Mouse (Mus musculus) regulatory T cell (primary cell): ENCODE measurements at regions not wholly inside any gene's neighbourhood (a gene's known extent, or its start where the extent isn't known, plus 50 kb on each side); places are given as distances from the start of the nearest gene placed in this dataset.

ENCODE experiments used
- in situ Hi-C: fragments of 300-600 bp; cut with MboI, MseI; formaldehyde crosslinking; loops from one replicate; pipeline ENCODE4 v1.15.1; 2025; ENCODE audit warnings: high pct_unique_total_duplicates

DNA sequence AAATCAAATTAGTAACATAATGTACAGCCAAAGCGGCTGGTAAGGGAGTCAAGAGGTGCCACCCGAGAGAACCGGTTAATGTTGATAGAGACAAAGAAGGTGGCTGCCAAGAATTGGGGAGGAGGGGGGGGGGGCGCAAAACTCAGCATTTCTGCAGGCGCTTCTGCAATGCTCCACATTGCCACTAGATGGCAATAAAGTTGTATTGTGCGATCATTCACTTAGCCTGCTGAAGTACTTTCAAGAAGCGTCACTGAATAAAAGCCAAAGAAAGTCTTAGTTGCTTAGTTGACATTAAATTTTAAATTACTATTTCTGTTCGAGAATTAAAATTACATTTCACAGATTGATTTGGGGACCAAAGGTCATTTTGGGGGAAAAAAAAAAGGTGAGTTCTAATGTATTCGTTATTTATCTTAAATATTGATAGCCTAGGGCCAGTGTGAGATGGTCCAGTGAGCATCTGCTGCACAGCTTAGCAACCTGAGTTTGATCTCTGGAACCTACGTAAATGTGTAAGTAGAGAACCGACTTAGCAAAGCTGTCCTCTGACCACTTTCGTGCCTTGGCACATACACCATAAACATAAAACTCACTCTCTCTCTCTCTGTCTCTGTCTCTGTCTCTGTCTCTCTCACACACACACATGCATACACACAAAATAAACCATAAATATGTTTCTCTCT, 186.6 kb upstream of the Jmjd1c start:
- in situ Hi-C loops, result loop anchor here (10.0 kb wide), 1 partner anchor 305 kb away; no protein-coding TSS in a partner anchor

DNA sequence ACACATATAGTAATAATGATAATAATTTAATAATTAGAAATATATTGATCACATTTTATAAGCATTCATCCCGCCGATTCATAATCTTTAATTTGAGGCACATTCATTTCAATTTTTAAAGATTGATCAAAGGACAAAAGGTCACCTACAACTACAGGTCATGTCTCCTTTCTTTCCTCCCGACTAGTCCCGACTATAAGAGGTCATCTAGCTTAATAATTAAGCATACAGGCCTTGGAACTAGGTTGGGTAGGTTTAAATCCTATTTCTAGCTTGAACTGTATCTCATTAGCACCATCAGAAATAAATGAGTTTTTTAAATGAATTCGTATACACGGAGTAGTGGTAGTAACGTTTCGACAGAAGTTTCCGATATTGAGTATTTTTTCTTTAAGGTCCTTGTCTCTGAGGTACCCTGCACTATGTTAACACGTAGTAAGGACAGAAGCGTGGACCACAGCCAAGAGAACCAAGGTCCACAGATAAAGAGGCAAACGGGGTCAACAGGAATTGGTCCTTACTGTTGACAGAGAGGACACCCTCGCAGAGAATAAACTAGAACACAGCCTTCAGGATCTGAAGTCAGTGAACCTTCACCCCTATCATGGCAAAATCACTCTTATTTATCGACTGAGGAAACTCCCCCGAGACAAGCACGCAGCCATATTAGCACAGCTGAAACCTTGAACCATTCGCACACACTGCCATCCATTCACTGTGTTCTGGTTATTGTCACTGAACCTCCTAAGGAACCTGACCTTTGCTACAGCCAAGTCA, 185.8 kb upstream of the Jmjd1c start:
- in situ Hi-C loops, result loop anchor here (5.0 to 10.0 kb wide), 4 partner anchors 42 to 305 kb away; no protein-coding TSS in a partner anchor

DNA sequence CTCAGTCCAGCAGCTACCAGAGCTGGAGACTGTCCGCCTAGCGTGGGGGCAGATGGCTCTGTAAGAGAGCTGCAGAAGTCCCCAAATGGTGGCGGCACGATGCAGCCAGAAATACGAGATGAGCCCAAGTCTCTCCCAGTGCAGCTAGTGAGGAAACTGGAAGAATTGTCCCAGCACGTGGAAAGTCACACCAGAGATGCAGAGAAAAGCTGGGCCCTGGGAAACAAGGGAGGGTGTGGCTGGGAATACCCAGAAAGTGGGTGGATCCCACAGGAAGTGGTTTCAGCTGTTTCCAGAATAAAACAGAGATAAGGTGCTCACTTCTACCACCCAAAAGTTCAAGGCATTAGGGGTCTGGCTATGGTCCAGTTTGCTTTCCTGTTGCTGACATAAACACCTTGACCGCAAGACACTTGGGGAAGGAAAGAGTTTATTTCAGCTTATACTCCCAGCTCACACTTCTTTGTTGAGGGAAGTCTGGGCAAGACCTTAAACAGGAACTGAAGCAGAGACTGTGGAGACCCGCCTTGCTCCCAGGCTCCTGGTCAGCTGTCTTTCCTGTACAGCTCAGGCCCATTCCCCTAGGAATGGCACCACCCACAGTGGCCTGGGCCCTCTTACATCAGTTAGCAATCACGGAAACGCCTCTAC, 184.5 kb upstream of the Jmjd1c start:
- in situ Hi-C loops, result loop anchor here (5.0 kb wide), 3 partner anchors 41 to 181 kb away; no protein-coding TSS in a partner anchor

DNA sequence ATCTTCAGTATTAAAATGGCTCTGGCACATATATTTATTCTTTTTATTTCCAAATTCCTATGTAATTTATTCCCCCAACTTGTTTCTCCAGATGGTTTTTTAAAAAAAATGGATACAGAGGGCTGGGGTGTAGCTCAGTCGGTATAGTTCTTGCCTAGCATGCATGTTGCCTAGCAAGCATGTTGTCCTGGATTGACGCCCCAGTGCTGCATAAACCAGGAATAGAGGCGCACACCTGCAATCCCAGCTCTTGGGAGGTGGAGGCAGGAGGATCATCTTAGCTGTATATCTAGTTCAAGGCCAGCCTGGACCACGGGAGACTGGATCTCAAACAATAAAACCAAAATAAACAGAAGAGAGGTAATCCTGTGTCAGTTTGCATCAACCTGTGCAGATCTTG, 183.5 kb upstream of the Jmjd1c start:
- in situ Hi-C loops, result loop anchor here (5.0 kb wide), 3 partner anchors 40 to 180 kb away; no protein-coding TSS in a partner anchor

DNA sequence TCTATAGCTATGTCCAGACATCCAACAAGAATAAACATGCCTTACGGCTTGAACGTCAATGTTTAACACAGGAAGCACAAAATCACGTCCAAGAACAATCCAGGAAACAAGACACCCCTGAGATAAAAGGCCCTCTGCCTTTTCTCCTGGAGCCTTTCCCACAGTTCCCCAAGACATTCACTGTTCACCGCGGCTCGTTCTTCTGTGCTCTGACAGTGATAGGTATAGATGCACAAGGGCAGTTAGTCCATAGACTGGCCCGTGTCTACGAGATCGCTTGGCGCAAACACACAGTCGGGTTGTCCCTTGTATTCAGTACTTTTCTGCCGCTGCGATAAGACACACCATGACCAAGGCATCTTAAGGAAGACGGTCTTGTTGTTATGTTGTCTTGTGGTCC, 182.7 kb upstream of the Jmjd1c start:
- in situ Hi-C loops, result loop anchor here (5.0 kb wide), 3 partner anchors 39 to 179 kb away; no protein-coding TSS in a partner anchor

DNA sequence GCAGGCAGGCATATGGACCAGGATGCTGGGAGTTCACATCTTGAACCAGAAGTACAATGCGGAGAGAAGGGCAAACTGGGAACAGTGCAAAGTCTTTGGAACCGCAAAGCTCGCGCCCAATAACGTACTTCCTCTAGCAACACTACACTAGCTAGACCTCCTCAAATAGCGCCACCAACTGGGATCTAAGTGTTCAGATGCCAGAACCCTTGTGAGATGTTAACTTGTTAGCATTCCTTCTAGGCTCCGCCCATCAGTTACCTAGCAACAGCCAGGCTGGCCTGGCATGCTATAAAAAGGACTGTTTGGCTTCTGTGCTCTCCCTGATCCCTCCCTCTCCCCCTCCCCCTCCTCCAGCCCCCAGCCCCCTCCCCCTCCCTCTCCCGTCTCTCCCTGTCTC, 182.3 kb upstream of the Jmjd1c start:
- in situ Hi-C loops, result loop anchor here (5.0 kb wide), 3 partner anchors 39 to 179 kb away; no protein-coding TSS in a partner anchor

DNA sequence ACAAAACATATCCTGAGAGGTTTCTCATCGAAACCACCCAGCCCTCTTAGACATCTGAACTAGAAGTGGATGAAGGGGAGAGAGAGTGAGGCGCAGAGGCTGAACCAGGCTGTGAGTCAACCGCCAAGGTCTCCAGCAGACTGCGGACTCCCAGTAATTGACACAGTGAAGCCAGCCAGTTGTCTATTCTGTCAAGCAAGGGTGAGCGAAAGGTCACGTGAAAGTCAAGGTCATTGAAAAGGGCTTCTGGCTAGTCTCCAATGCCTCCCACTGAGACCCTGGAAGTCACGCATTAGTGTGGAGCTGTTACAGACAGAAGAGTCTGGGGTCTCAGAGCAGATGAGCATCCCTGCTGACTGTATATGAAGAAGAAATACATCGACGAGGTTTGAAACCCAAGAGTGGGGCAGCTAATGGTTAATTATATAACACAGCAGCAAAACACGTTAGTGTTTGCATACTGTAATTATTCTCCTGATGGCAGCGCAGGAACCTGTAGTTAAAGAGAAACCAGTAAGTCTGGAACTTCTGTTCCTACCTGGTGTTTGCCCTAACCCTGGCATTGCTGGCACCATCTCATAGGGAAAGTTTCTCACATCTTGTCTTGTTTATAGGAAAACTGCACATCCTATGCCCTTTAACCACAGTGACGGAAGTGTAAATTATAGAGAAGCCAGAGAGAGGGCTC, 181.5 kb upstream of the Jmjd1c start:
- in situ Hi-C loops, result loop anchor here (5.0 kb wide), 3 partner anchors 38 to 178 kb away; no protein-coding TSS in a partner anchor

DNA sequence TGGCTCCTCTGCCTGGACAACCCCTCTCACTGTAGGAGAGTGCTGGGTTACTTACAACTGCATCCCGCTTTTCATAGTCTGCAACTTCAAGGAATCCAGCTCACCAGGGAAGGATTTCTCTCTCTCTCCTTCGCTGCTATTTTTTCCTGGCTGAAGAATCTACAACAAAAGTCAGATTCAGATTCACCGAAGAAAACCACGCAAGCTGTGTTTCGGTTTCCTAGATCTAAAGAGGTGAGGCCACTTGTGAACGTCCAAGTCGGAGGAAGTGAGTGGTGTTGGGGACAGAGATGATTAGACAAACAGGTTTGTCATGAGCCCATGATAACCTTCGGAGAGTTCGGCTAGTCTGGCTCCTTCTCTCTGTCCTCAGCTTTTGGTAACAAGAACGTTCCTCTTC, 180.1 kb upstream of the Jmjd1c start:
- in situ Hi-C loops, result no loop called here

DNA sequence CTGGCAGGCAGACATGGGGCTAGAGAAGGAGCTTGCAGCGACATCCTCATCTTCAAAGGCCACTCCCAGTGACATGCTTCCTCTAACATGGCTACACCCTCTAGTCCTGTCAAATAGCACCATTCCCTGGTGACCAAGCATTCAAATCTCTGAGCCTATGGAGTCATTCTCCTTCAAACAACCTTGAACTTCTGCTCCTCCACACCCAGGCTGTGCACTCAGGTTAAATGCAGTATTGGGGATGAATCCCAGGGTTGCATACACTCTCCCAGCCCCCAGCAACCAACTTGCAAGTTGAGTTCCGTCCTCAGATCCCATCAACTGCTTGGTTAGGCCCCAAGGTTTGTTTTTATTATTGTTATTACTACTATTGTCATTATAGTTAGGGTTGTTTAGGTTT, 178.2 kb upstream of the Jmjd1c start:
- in situ Hi-C loops, result no loop called here

DNA sequence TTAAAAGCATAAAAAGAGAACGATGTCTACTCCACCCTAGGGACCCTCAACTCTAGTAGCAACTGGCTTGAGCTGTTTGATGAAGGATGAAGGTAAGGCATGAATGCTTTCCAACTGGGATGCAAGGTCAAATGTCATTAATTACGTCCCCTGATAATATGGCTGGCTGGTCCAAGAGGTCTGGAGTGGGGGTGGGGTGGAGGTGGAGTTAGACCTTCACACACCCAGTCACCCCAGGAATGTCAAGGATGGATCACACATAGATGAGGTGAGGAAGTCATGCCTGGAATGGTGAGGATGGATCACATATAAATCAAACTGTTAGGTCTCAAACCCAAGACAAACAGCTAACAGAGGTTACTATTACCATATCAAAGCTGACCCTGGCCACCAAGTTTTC, 177.2 kb upstream of the Jmjd1c start:
- in situ Hi-C loops, result no loop called here

DNA sequence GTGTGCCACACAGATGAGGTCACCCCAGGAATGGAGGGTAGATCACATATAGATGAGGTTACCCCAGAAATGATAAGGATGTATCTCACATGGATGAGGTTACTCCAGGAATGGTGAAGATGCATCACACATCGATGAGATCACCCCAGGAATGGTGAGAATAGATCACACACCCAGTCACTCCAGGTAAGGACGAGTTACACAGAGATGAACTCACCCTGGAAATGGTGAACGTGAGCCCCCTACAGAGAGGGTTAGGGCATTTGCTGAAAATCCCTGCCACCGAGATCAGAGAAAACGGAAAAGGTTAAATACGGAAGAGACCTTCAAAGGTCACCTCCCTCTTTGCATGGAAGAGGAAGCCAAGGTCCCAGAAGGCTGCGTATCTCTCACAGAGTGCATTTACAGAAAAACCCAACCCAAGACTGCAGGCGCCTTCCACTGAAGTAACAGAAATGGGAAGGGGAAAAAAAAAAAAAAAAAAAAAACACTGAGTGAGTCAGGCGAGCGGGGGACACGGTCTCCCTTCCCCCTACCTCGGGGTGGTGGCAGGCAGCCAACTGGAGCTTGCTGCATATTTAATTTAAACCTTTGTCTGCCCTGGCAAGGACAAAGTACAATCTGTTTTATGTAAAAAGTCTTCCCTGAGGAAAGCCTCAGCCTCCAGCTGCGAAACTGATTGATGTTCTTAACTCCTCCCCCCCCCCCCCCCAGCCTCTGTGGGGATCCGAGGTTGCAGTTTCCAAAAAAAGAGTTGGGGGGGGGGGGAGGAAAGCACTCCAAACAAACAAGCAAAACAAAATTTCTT, 175.8 kb upstream of the Jmjd1c start:
- in situ Hi-C loops, result no loop called here

DNA sequence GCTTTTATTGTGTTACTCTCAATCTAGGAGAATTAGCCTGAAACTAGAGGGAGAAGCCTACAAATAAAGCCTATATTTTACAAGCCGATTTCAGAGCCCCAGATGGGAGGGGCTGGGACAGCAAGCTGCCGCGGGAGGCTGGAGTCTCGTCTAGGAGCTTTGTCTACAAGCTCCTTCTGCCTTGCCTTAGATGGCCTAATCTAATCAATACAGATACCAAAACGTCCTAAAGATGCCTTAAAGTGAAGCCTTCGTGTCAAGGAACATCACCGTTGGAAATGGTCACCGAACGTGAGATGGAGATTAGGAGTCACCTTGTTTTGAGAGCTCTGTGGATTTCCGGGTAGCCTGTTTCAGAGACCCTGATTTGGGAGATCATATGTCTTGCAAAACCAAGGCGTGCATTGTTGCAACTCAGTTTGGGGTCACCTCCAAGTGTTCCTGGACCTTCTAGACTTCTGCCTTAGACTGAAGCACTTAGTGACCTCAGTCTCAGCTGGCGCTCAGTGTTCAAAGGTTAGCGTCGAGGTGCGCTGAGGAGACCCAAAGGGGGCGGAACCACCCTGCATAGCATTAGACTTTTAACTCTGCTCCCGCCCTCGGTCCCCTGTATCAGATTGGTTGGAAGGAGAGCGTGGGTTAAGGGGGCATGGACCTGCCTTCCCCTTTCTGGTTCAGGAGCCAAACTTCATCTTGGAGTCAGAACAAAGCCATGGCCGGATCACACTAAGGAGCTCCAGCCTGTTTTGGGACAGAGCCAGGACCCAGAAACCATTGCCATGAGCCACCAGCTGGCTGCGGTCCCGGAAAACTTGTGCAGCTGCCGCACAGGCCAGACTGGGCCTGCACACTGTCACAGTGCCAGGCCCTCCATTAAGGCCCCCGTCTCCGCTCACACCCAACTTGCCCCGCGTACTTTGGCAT, 174.9 kb upstream of the Jmjd1c start:
- in situ Hi-C loops, result no loop called here

DNA sequence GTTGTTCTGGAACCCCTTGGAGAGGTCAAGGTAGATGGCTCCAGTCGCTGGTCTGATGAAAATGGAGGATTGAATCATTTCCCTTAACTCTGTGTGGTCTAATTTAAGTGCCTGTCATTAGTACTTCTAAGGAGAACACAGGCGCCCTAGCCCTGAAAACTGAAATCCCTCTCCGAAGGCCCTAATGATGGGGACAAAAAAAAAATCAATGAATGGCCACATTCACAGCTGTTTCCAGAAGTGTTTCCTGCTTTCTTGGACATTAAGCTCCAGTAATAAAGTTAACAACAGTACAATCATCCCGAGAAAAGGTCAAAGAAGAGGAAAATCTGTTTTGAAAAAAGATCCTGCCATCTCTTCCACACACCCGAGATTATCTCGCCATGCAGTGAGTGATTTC, 174.1 kb upstream of the Jmjd1c start:
- in situ Hi-C loops, result no loop called here

DNA sequence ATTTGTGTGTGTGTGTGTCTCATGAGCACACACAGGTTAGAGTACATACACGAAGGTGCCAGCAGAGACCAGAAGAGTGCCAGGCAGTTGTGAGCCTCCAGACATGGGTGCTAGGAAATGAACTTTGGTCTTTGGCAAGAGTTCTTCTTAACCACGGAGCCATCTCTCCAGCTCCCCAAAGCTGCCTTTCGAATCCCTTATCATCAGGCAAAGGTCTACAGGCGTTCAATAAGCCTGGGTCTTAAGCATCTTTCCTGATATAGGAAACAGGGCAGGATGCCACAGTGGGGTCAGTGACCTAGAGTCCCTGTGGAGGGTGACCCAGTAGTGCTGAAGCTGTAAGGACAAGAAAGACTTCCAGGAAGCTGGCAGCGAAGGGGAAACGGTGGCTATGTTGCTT, 173.6 kb upstream of the Jmjd1c start:
- in situ Hi-C loops, result no loop called here

DNA sequence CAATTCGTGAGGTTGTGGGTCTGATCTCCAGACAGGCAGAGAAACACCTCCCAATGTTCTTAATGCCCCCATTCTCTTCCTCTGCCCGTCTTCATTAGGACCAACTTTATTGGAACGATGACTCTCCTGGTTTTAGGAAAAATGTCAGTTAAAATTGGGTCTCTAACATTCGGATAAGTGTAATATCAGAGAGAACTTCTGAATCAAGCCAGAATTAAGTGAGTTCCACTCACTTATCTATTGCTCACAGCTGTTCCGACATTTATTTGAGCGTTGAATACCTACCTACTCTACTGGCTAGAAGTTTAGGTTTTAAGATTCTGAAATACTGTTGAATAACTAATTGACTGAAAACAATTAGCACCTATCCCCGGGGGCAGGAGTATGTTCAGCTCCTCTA, 172.0 kb upstream of the Jmjd1c start:
- in situ Hi-C loops, result no loop called here

DNA sequence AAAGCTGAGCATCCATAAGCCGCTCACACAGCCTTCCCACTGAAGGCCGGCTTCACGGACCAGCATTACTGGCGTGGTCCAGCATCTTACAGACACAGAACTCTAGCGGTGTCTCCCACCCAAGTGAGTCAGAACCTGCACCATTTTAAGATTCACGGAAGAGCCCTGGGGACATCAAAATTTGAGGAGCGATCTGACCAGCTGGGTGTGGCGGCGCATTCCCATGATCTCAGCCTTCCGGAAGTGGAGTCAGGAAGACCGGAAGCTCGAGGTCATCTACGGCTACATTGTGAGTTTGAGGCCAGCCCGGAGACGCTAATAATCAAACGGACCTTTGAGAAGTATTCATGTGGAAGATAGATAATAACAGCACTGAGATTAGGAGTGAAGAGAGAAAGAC, 171.5 kb upstream of the Jmjd1c start:
- in situ Hi-C loops, result no loop called here

DNA sequence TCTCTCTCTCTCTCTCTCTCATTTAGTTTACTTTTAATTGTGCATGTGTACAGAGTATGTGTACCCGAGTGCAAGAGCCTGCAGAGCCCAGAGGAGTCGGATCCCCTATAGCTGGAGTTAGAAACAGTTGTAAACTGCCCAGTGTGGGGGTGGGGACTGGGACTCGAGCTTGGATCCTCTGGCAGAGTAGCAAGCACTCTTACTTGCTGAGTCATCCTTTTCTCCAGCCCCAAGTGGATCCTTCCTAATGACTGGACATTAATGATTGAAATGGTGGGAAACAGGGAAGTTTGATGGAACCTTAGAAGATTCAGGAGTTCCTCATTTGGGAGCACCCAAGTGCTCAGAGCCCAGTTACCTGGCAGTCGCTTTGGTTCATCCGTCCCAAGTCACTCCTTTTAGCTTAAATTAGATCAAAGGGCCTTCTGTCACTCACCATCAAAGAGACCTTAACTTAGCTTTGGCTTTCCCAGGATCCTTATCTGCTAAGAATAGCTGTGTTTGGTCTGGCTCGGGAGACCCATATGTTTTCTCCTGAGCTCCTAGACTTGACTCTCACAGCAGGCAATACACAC, 170.3 kb upstream of the Jmjd1c start:
- in situ Hi-C loops, result no loop called here

DNA sequence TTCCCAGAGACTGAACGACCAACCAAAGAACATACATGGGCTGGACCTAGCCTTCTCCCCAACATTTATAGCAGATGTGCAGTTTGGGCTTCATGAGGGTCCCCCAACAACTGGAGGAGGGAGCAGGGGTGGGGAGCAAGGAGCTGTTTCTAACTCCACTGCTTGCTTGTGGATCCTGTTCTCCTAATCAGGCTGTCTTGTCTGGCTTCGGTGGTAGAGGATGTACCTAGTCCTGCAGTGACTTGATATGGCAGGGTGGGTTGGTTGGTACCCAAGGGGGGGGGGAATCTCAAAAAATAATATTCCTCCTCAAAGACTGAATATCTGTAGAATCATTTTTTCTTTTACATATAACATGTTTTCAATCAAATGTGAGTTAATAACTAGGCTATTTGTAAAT, 168.3 kb upstream of the Jmjd1c start:
- in situ Hi-C loops, result no loop called here

DNA sequence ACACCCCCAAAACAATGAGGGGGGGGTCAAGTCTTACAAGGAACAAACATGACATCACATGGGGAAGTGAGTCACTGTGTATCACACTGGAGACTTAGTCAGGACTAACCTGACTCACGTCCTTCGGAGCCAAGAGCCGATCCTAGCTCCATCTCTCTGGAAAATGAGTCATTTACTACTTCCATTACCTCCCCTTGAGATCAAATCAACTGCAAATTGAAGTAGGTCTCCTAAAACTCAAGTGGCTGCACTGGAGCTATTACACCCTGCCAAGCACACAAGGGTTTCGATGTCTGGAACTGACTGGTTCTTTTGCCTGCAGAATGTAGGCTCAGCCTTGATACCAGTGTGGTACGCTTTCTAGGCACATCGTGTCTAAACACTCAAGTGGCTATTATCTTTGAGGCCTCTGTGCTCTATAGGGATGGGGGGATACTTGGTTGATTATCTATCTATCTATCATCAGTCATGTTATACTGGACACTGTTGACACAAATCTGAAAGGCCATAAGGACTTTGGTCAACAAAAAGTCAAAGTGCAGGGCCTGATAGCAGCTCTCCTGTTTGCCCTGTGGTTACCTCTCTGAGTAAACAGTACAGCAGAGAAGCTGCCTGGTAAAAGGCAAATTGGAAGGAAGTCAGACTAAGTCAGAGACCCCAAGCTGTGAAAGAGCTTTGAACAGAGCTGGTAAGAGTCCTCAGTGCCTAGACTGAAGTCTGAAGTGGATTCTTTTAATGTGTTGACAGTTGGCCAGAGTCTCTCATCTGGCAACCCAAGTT, 167.5 kb upstream of the Jmjd1c start:
- in situ Hi-C loops, result no loop called here
